Mouse (Mus musculus): ENCODE measurements around the gene 1700086D15Rik.

DNA sequence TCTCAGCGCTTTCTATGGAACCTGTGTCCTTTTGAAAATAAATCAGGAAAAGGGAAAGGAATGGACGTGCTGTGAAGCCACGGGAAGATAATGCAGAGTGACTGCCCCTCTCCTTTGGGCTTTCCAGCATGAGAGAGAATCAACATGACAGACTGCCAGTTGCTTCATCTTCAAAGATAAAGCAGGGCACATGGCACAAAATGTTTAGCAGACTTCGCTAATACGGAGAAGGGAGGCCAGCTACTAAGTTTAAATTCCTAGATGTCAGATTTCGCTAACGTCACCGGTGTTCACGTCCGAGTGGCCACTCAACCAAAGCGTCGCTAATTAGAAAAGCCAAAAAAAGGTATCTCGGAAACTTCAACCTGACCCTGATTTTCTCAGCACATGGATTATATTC lies 45.0 kb upstream of the 1700086D15Rik start:
- TF ChIP-seq CTCF (conservative IDR thresholded peaks at IDR 0.05; ENCODE audit: low read length) (no peak), POU5F1 (IDR thresholded peaks at IDR 0.05; ENCODE audit: borderline replicate concordance, low read length) (no peak)

All from E14TG2a.4 (cell line).